Mouse (Mus musculus): ENCODE data around the gene Faf1. TPM values are rescaled to one million over a fixed set of nuclear protein-coding genes. Genes with fewer than 3 reads are reported as not detected.
A peak's percentile ranks its signal among the peaks of the same experiment; 100 is the strongest.

Faf1 gene
- total and polyA plus RNA-seq, 2 experiments from 2014 or later, result 33.3 to 55.2 TPM

- H3K27me3 ChIP-seq (ENCODE audit: insufficient read depth, low read length), result peaks cover 15% of the 10 kb centered on the region
- H3K4me2 ChIP-seq (ENCODE audit: low read depth), result no peak overlapping the region
- no peak overlapping the region for H3K27ac ChIP-seq (ENCODE audit: low read depth, low read length)
- peaks cover 1% of the 10 kb centered on the region; the same call in 1 of the 2 replicates for H3K4me1 ChIP-seq (ENCODE audit: insufficient read depth)
- no peaks in the 10 kb centered on the region for H3K9me3 ChIP-seq (ENCODE audit: low read length)
- 87% methylated on average over 5 of the region's 5 CpGs for WGBS
- no peak overlapping the region for H3K9ac ChIP-seq
- ATAC-seq (no peak), DNase-seq (no peak)
- H3K4me3 ChIP-seq (ENCODE audit: low read depth, low read length), result no peak overlapping the region
- no peak for TF ChIP-seq CTCF (IDR thresholded peaks at IDR 0.05; ENCODE audit: low read depth)
- H3K36me3 ChIP-seq (ENCODE audit: insufficient read depth), result no peaks in the 10 kb centered on the region
Measured at GRCm38 (mm10) chr4:109969561-109969960, 293.2 kb downstream of the Faf1 start.

- DNase-seq (peak; percentile 34), ATAC-seq (no peak)
- Histone ChIP-seq H3K4me2 (ENCODE audit: low read depth) (peak overlapping the region; percentile 40), H3K4me1 (ENCODE audit: insufficient read depth) (peaks cover 4% of the 10 kb centered on the region), H3K9ac (no peak overlapping the region), H3K36me3 (ENCODE audit: insufficient read depth) (no peaks in the 10 kb centered on the region), H3K27ac (ENCODE audit: low read depth, low read length) (no peak overlapping the region), H3K4me3 (ENCODE audit: low read depth, low read length) (peak overlapping the region; percentile 20), H3K27me3 (ENCODE audit: insufficient read depth, low read length) (peaks cover 52% of the 10 kb centered on the region), H3K9me3 (ENCODE audit: low read length) (peaks cover 4% of the 10 kb centered on the region; the same call in 1 of the 2 replicates)
- 5% methylated on average over 20 of the region's 20 CpGs for WGBS
- TF ChIP-seq CTCF (IDR thresholded peaks at IDR 0.05; ENCODE audit: low read depth), result no peak
Measured at GRCm38 (mm10) chr4:109973991-109974654, 297.7 kb downstream of the Faf1 start.

- H3K4me1 ChIP-seq (ENCODE audit: insufficient read depth), result peaks cover 4% of the 10 kb centered on the region
- DNase-seq (peak; percentile 6), ATAC-seq (no peak)
- peak overlapping the region; percentile 20 for H3K4me3 ChIP-seq (ENCODE audit: low read depth, low read length)
- H3K27ac ChIP-seq (ENCODE audit: low read depth, low read length), result no peak overlapping the region
- peak overlapping the region; percentile 40 for H3K4me2 ChIP-seq (ENCODE audit: low read depth)
- H3K9me3 ChIP-seq (ENCODE audit: low read length), result peaks cover 4% of the 10 kb centered on the region; the same call in 1 of the 2 replicates
- WGBS, result 2% methylated on average over 33 of the region's 33 CpGs
- no peaks in the 10 kb centered on the region for H3K36me3 ChIP-seq (ENCODE audit: insufficient read depth)
- peaks cover 59% of the 10 kb centered on the region for H3K27me3 ChIP-seq (ENCODE audit: insufficient read depth, low read length)
- no peak for TF ChIP-seq CTCF (IDR thresholded peaks at IDR 0.05; ENCODE audit: low read depth)
- H3K9ac ChIP-seq, result no peak overlapping the region
Measured at GRCm38 (mm10) chr4:109974655-109975380, 298.4 kb downstream of the Faf1 start.

- H3K27me3 ChIP-seq (ENCODE audit: insufficient read depth, low read length), result peaks cover 60% of the 10 kb centered on the region
- no peak overlapping the region for H3K4me3 ChIP-seq (ENCODE audit: low read depth, low read length)
- DNase-seq, result peak; percentile 33
- H3K27ac ChIP-seq (ENCODE audit: low read depth, low read length), result no peak overlapping the region
- H3K4me2 ChIP-seq (ENCODE audit: low read depth), result peak overlapping the region; percentile 40
- 10% methylated on average over 25 of the region's 25 CpGs for WGBS
- H3K36me3 ChIP-seq (ENCODE audit: insufficient read depth), result no peaks in the 10 kb centered on the region
- peaks cover 4% of the 10 kb centered on the region; the same call in 1 of the 2 replicates for H3K9me3 ChIP-seq (ENCODE audit: low read length)
- TF ChIP-seq CTCF (IDR thresholded peaks at IDR 0.05; ENCODE audit: low read depth), result no peak
- H3K4me1 ChIP-seq (ENCODE audit: insufficient read depth), result peaks cover 4% of the 10 kb centered on the region
- H3K9ac ChIP-seq, result no peak overlapping the region
- ATAC-seq, result no peak
Measured at GRCm38 (mm10) chr4:109975381-109976240, 299.2 kb downstream of the Faf1 start.

GRCm38 (mm10) chr4:109976273-109977147 is 300.1 kb downstream of the Faf1 start:
- peak overlapping the region; percentile 39 for H3K4me3 ChIP-seq (ENCODE audit: low read depth, low read length)
- H3K4me2 ChIP-seq (ENCODE audit: low read depth), result peak overlapping the region; percentile 60
- WGBS, result 2% methylated on average over 34 of the region's 34 CpGs
- peak; percentile 57 for DNase-seq
- H3K9me3 ChIP-seq (ENCODE audit: low read length), result peaks cover 4% of the 10 kb centered on the region; the same call in 1 of the 2 replicates
- ATAC-seq, result no peak
- H3K36me3 ChIP-seq (ENCODE audit: insufficient read depth), result no peaks in the 10 kb centered on the region
- H3K4me1 ChIP-seq (ENCODE audit: insufficient read depth), result peaks cover 4% of the 10 kb centered on the region
- H3K9ac ChIP-seq, result no peak overlapping the region
- no peak overlapping the region for H3K27ac ChIP-seq (ENCODE audit: low read depth, low read length)
- TF ChIP-seq CTCF (IDR thresholded peaks at IDR 0.05; ENCODE audit: low read depth), result no peak
- peaks cover 64% of the 10 kb centered on the region for H3K27me3 ChIP-seq (ENCODE audit: insufficient read depth, low read length)

Data from forebrain, postnatal 0 days (tissue).